Mouse (Mus musculus) MEL (cell line): Measurements from ENCODE around the gene Nmrk2. TPM values are rescaled to one million over a fixed set of nuclear protein-coding genes. Genes with fewer than 3 reads are reported as not detected.

Source experiments
- DNase-seq: peaks from one replicate; pipeline ENCODE4 v3.0.0; 2011; ENCODE audit warnings: low read depth, low spot score
- H3K27ac ChIP-seq: 2 replicates; pipeline ENCODE4 v1.5.1; 2012; ENCODE audit warnings: low read depth, mild to moderate bottlenecking, control low read depth, low read length, moderate library complexity; ENCODE audit not compliant: control insufficient read depth
- H3K27me3 ChIP-seq, 2 experiments: fragments of 150-350 bp in 1 of 2; sonication (generic) in 1 of 2; 2 replicates each; pipeline ENCODE4 v1.6.1; 2012; ENCODE audit warnings: low read length in 2 of 2, mild to moderate bottlenecking in 2 of 2, improper control_type of control experiment in 1 of 2, moderate library complexity in 1 of 2; ENCODE audit not compliant: insufficient read depth in 2 of 2, control insufficient read depth in 1 of 2
- H3K36me3 ChIP-seq, 2 experiments: 2 replicates each; pipeline ENCODE4 v1.6.1; 2012 to 2014; ENCODE audit warnings: low read length in 2 of 2, improper control_type of control experiment in 1 of 2, inconsistent platforms in 1 of 2, mild to moderate bottlenecking in 1 of 2; ENCODE audit not compliant: insufficient read depth in 2 of 2, control insufficient read depth in 1 of 2
- H3K4me1 ChIP-seq, 2 experiments: fragments of 150-350 bp in 1 of 2; sonication (generic) in 1 of 2; 2 replicates each; pipeline ENCODE4 v1.6.1; 2012; ENCODE audit warnings: low read length in 2 of 2, improper control_type of control experiment in 1 of 2, mild to moderate bottlenecking in 1 of 2; ENCODE audit not compliant: insufficient read depth in 2 of 2, control insufficient read depth in 1 of 2
- H3K4me3 ChIP-seq, 2 experiments: fragments of 150-350 bp in 1 of 2; sonication (generic) in 1 of 2; 2 replicates each; pipeline ENCODE4 v1.5.1; 2012; ENCODE audit warnings: low read depth in 2 of 2, low read length in 2 of 2, mild to moderate bottlenecking in 2 of 2, moderate library complexity in 2 of 2, control low read depth in 1 of 2, improper control_type of control experiment in 1 of 2; ENCODE audit not compliant: control insufficient read depth in 1 of 2, insufficient read depth in 1 of 2
- H3K79me2 ChIP-seq: 2 replicates; pipeline ENCODE4 v1.6.1; 2012; ENCODE audit warnings: mild to moderate bottlenecking, low read length, moderate library complexity; ENCODE audit not compliant: control insufficient read depth, poor library complexity, insufficient read depth
- H3K9ac ChIP-seq: 2 replicates; pipeline ENCODE4 v1.6.1; 2012; ENCODE audit warnings: low read depth, mild to moderate bottlenecking, control low read depth, low read length, moderate library complexity; ENCODE audit not compliant: control insufficient read depth, poor library complexity, severe bottlenecking
- H3K9me3 ChIP-seq: fragments of 150-350 bp; sonication (generic); replicated peaks from 2 replicates; pipeline ENCODE4 v1.6.1; 2012; ENCODE audit warnings: mild to moderate bottlenecking, low read length, improper control_type of control experiment, moderate library complexity; ENCODE audit not compliant: insufficient read depth
- CHD1 ChIP-seq: IDR thresholded peaks from 2 replicates; pipeline ENCODE4 v1.6.1; 2012; ENCODE audit warnings: low read depth, mild to moderate bottlenecking, inconsistent platforms, low read length, improper control_type of control experiment
- CHD2 ChIP-seq: IDR thresholded peaks from 2 replicates; pipeline ENCODE4 v1.6.1; 2011; ENCODE audit warnings: low read length, improper control_type of control experiment
- CTCF ChIP-seq, 3 experiments: IDR thresholded peaks in 2 of 3; conservative IDR thresholded peaks in 1 of 3; 2 replicates each; pipeline ENCODE4 v1.5.1; 2011 to 2012; ENCODE audit warnings: low read length in 3 of 3, low read depth in 2 of 3, mild to moderate bottlenecking in 2 of 3, improper control_type of control experiment in 1 of 3, inconsistent platforms in 1 of 3, mixed read lengths in 1 of 3, moderate library complexity in 1 of 3; ENCODE audit not compliant: control insufficient read depth in 1 of 3, insufficient read depth in 1 of 3, poor library complexity in 1 of 3, severe bottlenecking in 1 of 3
- E2F4 ChIP-seq: IDR thresholded peaks from 2 replicates; pipeline ENCODE4 v1.6.1; 2011; ENCODE audit warnings: low read depth, low read length, improper control_type of control experiment, borderline replicate concordance
- ELF1 ChIP-seq: IDR thresholded peaks from 2 replicates; pipeline ENCODE4 v1.6.1; 2014; ENCODE audit warnings: low read depth, mild to moderate bottlenecking, inconsistent platforms, low read length, improper control_type of control experiment, moderate library complexity
- EP300 ChIP-seq, 2 experiments: IDR thresholded peaks; 2 replicates each; pipeline ENCODE4 v1.6.1; 2011; ENCODE audit warnings: improper control_type of control experiment in 2 of 2, low read length in 2 of 2, low read depth in 1 of 2, mild to moderate bottlenecking in 1 of 2
- ETS1 ChIP-seq: IDR thresholded peaks from 2 replicates; pipeline ENCODE4 v1.6.1; 2012; ENCODE audit warnings: low read depth, mild to moderate bottlenecking, inconsistent platforms, low read length, improper control_type of control experiment, moderate library complexity
- HCFC1 ChIP-seq: IDR thresholded peaks from 2 replicates; pipeline ENCODE4 v1.6.1; 2012; ENCODE audit warnings: low read depth, mild to moderate bottlenecking, inconsistent platforms, low read length, improper control_type of control experiment, moderate library complexity
- JUND ChIP-seq: IDR thresholded peaks from 2 replicates; pipeline ENCODE4 v1.6.1; 2011; ENCODE audit warnings: low read depth, mild to moderate bottlenecking, improper control_type of control experiment, low read length
- KAT2A ChIP-seq: conservative IDR thresholded peaks from 2 replicates; pipeline ENCODE4 v1.6.1; 2012; ENCODE audit warnings: low read depth, low read length, improper control_type of control experiment, inconsistent platforms
- MAX ChIP-seq: IDR thresholded peaks from 2 replicates; pipeline ENCODE4 v1.6.1; 2011; ENCODE audit warnings: low read length, improper control_type of control experiment
- MYB ChIP-seq: IDR thresholded peaks from 2 replicates; pipeline ENCODE4 v1.6.1; 2011; ENCODE audit warnings: mild to moderate bottlenecking, low read depth, low read length, improper control_type of control experiment
- MYC ChIP-seq: IDR thresholded peaks from 2 replicates; pipeline ENCODE4 v1.6.1; 2011; ENCODE audit warnings: low read depth, mild to moderate bottlenecking, low read length, improper control_type of control experiment, moderate library complexity
- NELFE ChIP-seq: IDR thresholded peaks from 2 replicates; pipeline ENCODE4 v1.6.1; 2011; ENCODE audit warnings: low read depth, low read length, improper control_type of control experiment
- NRF1 ChIP-seq: IDR thresholded peaks from 2 replicates; pipeline ENCODE4 v1.6.1; 2014; ENCODE audit warnings: low read depth, mild to moderate bottlenecking, inconsistent platforms, low read length, improper control_type of control experiment, moderate library complexity; ENCODE audit not compliant: poor library complexity, insufficient read depth, severe bottlenecking
- POLR2A ChIP-seq, 2 experiments: IDR thresholded peaks; 2 replicates each; pipeline ENCODE4 v1.6.1; 2011 to 2012; ENCODE audit warnings: low read length in 2 of 2, mild to moderate bottlenecking in 2 of 2, control low read depth in 1 of 2, improper control_type of control experiment in 1 of 2, low read depth in 1 of 2, moderate library complexity in 1 of 2; ENCODE audit not compliant: control insufficient read depth in 1 of 2, insufficient read depth in 1 of 2, poor library complexity in 1 of 2
- POLR2AphosphoS2 ChIP-seq: IDR thresholded peaks from 2 replicates; pipeline ENCODE4 v1.6.1; 2011; ENCODE audit warnings: low read length, improper control_type of control experiment
- RAD21 ChIP-seq: IDR thresholded peaks from 2 replicates; pipeline ENCODE4 v1.6.1; 2011; ENCODE audit warnings: mild to moderate bottlenecking, low read depth, low read length, improper control_type of control experiment
- RCOR1 ChIP-seq: IDR thresholded peaks from 2 replicates; pipeline ENCODE4 v1.6.1; 2012; ENCODE audit warnings: low read depth, mild to moderate bottlenecking, inconsistent platforms, low read length, improper control_type of control experiment
- SIN3A ChIP-seq: IDR thresholded peaks from 2 replicates; pipeline ENCODE4 v1.6.1; 2012; ENCODE audit warnings: low read length, improper control_type of control experiment, inconsistent platforms
- SMC3 ChIP-seq: IDR thresholded peaks from 2 replicates; pipeline ENCODE4 v1.6.1; 2011; ENCODE audit warnings: low read depth, low read length, improper control_type of control experiment
- TAL1 ChIP-seq: IDR thresholded peaks from 2 replicates; pipeline ENCODE4 v1.6.1; 2012; ENCODE audit warnings: mild to moderate bottlenecking, inconsistent platforms, low read length, moderate library complexity, mixed read lengths
- TBP ChIP-seq: IDR thresholded peaks from 2 replicates; pipeline ENCODE4 v1.8.0; 2011; ENCODE audit warnings: low read depth, low read length, improper control_type of control experiment
- TCF12 ChIP-seq: IDR thresholded peaks from 2 replicates; pipeline ENCODE4 v1.6.1; 2014; ENCODE audit warnings: low read depth, mild to moderate bottlenecking, inconsistent platforms, low read length, improper control_type of control experiment, moderate library complexity
- UBTF ChIP-seq: IDR thresholded peaks from 2 replicates; pipeline ENCODE4 v1.6.1; 2012; ENCODE audit warnings: low read depth, mild to moderate bottlenecking, inconsistent platforms, low read length, improper control_type of control experiment, moderate library complexity, borderline replicate concordance; ENCODE audit not compliant: insufficient read depth
- USF1 ChIP-seq: IDR thresholded peaks from 2 replicates; pipeline ENCODE4 v1.6.1; 2014; ENCODE audit warnings: low read depth, mild to moderate bottlenecking, inconsistent platforms, low read length, improper control_type of control experiment, moderate library complexity
- USF2 ChIP-seq, 2 experiments: IDR thresholded peaks; 2 replicates each; pipeline ENCODE4 v1.6.1; 2011 to 2012; ENCODE audit warnings: improper control_type of control experiment in 2 of 2, low read length in 2 of 2, borderline replicate concordance in 1 of 2, inconsistent platforms in 1 of 2, low read depth in 1 of 2, mild to moderate bottlenecking in 1 of 2; ENCODE audit not compliant: insufficient read depth in 1 of 2
- ZC3H11A ChIP-seq: IDR thresholded peaks from 2 replicates; pipeline ENCODE4 v1.6.1; 2012; ENCODE audit warnings: low read depth, mild to moderate bottlenecking, inconsistent platforms, low read length, improper control_type of control experiment
- ZKSCAN1 ChIP-seq: IDR thresholded peaks from 2 replicates; pipeline ENCODE4 v1.6.1; 2012; ENCODE audit warnings: low read depth, mild to moderate bottlenecking, inconsistent platforms, low read length, improper control_type of control experiment, moderate library complexity
- ZMIZ1 ChIP-seq: IDR thresholded peaks from 2 replicates; pipeline ENCODE4 v1.6.1; 2012; ENCODE audit warnings: low read depth, mild to moderate bottlenecking, inconsistent platforms, low read length, improper control_type of control experiment, moderate library complexity
- ZNF384 ChIP-seq: IDR thresholded peaks from 2 replicates; pipeline ENCODE4 v1.6.1; 2012; ENCODE audit warnings: low read depth, mild to moderate bottlenecking, inconsistent platforms, low read length, improper control_type of control experiment
- polyA plus RNA-seq, 2 experiments: library from polyadenylated mRNA; stranded (reverse) in 1 of 2; unstranded in 1 of 2; fragments of >175 nt in 1 of 2; fragments of >200 nt in 1 of 2; gene quantifications; 2 replicates each; pipeline versions ENCODE4 v1.2.1 to v1.2.4; 2012; ENCODE audit warnings: low replicate concordance in 2 of 2, low read depth in 1 of 2; ENCODE audit not compliant: insufficient read length in 2 of 2, insufficient read depth in 1 of 2, missing spikeins in 1 of 2
- total RNA-seq: library from RNA; depleted of rRNA; stranded (reverse); fragments of 300-350 nt; gene quantifications from 2 replicates; pipeline ENCODE4 v1.2.3, GENCODE M21; 2012

The Nmrk2 gene
- total and polyA plus RNA-seq, 3 experiments, result not detected

- TF ChIP-seq ZC3H11A (no peak), USF1 (no peak), USF2 (IDR thresholded peaks at IDR 0.05; ENCODE audit: borderline replicate concordance in 1 of 2, insufficient read depth in 1 of 2, low read depth in 1 of 2, low read length in 2 of 2) (no peak), E2F4 (no peak), MYB (no peak), EP300 (IDR thresholded peaks at IDR 0.05; ENCODE audit: low read depth in 1 of 2, low read length in 2 of 2) (peak in 1 of 2 experiments; percentile 25; a peak in 1 of 4 replicates), NRF1 (no peak), UBTF (no peak), SIN3A (peak; percentile 39; the same call in 1 of the 2 replicates), CHD1 (no peak)
Measured at GRCm38 (mm10) chr10:81177491-81177925, 24.3 kb downstream of the Nmrk2 start (continued).

GRCm38 (mm10) chr10:81176466-81177271 lies 25.2 kb downstream of the Nmrk2 start, which contains the start of gene Eef2:
Gene Eef2, plus strand, starts transcription at chr10:81176631.
- Histone ChIP-seq H3K9ac (peak within 1 kb of the TSS; percentile 94), H3K27ac (peak within 1 kb of the TSS; percentile 84), H3K4me3 (peak within 1 kb of the TSS; percentile 66 to 80), H3K36me3 (peaks cover 6 to 18% of the 10 kb centered on the region in 2 experiments), H3K79me2 (peaks cover 36% of the 10 kb centered on the region), H3K4me1 (peaks cover 0 to 28% of the 10 kb centered on the region in 2 experiments; a peak in 3 of 4 replicates), H3K9me3 (no peaks in the 10 kb centered on the region), H3K27me3 (no peaks in the 10 kb centered on the region)
- DNase-seq, result peak; percentile 97
- TF ChIP-seq MYC (peak; percentile 98), TBP (peak; percentile 98), ETS1 (peak; percentile 85), RCOR1 (no peak), ZMIZ1 (peak; percentile 97; the same call in 1 of the 2 replicates), ELF1 (peak; percentile 45; the same call in 1 of the 2 replicates), ZKSCAN1 (no peak), UBTF (no peak), CTCF (IDR thresholded peaks at IDR 0.05 in 2 of 3, conservative IDR thresholded peaks at IDR 0.05 in 1 of 3; ENCODE audit: control insufficient read depth in 1 of 3, insufficient read depth in 1 of 3, low read depth in 2 of 3, low read length in 3 of 3, poor library complexity in 1 of 3, severe bottlenecking in 1 of 3) (no peak), E2F4 (0 out of 2 replicates have a peak, but pooled peaks have one; percentile 52), NELFE (peak; percentile 99), MYB (no peak), USF2 (IDR thresholded peaks at IDR 0.05; ENCODE audit: borderline replicate concordance in 1 of 2, insufficient read depth in 1 of 2, low read depth in 1 of 2, low read length in 2 of 2) (peak; percentile 88 to 97), KAT2A (peak; percentile 70; the same call in 1 of the 2 replicates), MAX (peak; percentile 96), EP300 (IDR thresholded peaks at IDR 0.05; ENCODE audit: low read depth in 1 of 2, low read length in 2 of 2) (no peak), NRF1 (peak; percentile 88), TCF12 (peak; percentile 85), TAL1 (no peak), SMC3 (no peak), USF1 (peak; percentile 99), POLR2A (IDR thresholded peaks at IDR 0.05; ENCODE audit: control insufficient read depth in 1 of 2, insufficient read depth in 1 of 2, low read depth in 1 of 2, low read length in 2 of 2, poor library complexity in 1 of 2) (peak; percentile 91 to 98), JUND (no peak), CHD2 (no peak), ZNF384 (no peak), ZC3H11A (no peak), RAD21 (no peak), HCFC1 (peak; percentile 83), POLR2AphosphoS2 (peak; percentile 98)
